Mouse (Mus musculus) spleen, adult 2 months (tissue): ENCODE data around the gene Marveld3.

Source experiments
- CTCF ChIP-seq: fragments of 200-500 bp; IDR thresholded peaks from 2 replicates; pipeline ENCODE4 v1.5.1; 2011; ENCODE audit warnings: mild to moderate bottlenecking, inconsistent platforms; ENCODE audit not compliant: insufficient read depth, insufficient read length, insufficient replicate concordance; ENCODE audit errors: extremely low read depth
- POLR2A ChIP-seq: fragments of 200-500 bp; IDR thresholded peaks from 2 replicates; pipeline ENCODE4 v1.6.1; 2011; ENCODE audit warnings: low read depth, low read length, inconsistent platforms

DNA sequence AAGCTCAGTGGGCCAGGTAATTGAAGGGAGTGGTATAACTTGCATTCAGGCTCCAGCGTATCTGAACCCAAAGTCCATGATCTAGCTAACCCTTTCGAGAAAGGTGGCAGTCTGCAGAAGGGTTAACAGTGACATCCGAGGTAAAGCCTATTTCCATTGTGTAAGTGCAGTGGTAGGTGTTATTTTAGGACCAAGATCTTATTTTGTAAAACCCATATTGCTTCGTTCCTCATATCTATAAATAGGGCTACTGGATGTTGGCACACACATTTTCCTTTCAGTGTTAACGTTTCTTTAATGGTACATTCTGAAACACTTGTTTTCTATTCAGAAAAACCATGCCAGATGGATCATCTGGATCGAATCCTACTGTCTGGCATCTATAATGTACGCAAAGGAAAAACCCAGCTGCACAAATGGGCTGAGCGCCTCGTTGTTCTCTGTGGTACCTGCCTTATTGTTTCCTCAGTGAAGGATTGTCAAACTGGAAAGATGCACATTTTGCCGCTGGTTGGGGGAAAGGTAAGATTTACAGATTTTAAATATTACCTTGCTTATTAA lies 58.0 kb downstream of the Marveld3 start:
- TF ChIP-seq POLR2A (no peak), CTCF (no peak)
